Mouse (Mus musculus): ENCODE measurements around the gene Ddc. TPM values are rescaled to one million over a fixed set of nuclear protein-coding genes. Genes with fewer than 3 reads are reported as not detected.

The Ddc gene
- polyA plus RNA-seq, 1 experiment from 2014 or later = 4.7 TPM

- Histone ChIP-seq H3K4me1 (peaks cover 9% of the 10 kb centered on the region), H3K27me3 (replicated peaks) (no peaks in the 10 kb centered on the region), H3K4me2 (no peak overlapping the region), H3K27ac (replicated peaks) (no peak overlapping the region; the same call in 1 of the 2 replicates), H3K9me3 (replicated peaks) (no peaks in the 10 kb centered on the region), H3K4me3 (replicated peaks) (no peak overlapping the region), H3K9ac (replicated peaks) (no peak overlapping the region), H3K36me3 (no peaks in the 10 kb centered on the region)
- 64% methylated on average over 20 of the region's 20 CpGs for WGBS
- no peak for ATAC-seq (ENCODE audit: low FRiP score)
Observed at GRCm38 (mm10) chr11:11873023-11873908, 24.7 kb downstream of the Ddc start.

GRCm38 (mm10) chr11:11872140-11872795 lies 25.7 kb downstream of the Ddc start:
- Histone ChIP-seq H3K9ac (replicated peaks) (no peak overlapping the region), H3K9me3 (replicated peaks) (no peaks in the 10 kb centered on the region), H3K4me1 (peaks cover 14% of the 10 kb centered on the region), H3K4me3 (replicated peaks) (no peak overlapping the region), H3K27ac (replicated peaks) (no peak overlapping the region), H3K27me3 (replicated peaks) (no peaks in the 10 kb centered on the region), H3K4me2 (no peak overlapping the region), H3K36me3 (no peaks in the 10 kb centered on the region)
- WGBS = 80% methylated on average over 3 of the region's 3 CpGs
- ATAC-seq (ENCODE audit: low FRiP score) = no peak

GRCm38 (mm10) chr11:11871197-11871813 lies 26.6 kb downstream of the Ddc start:
- no peak for ATAC-seq (ENCODE audit: low FRiP score)
- peaks cover 14% of the 10 kb centered on the region for H3K4me1 ChIP-seq
- H3K27me3 ChIP-seq (replicated peaks) = no peaks in the 10 kb centered on the region
- H3K4me2 ChIP-seq = no peak overlapping the region
- no peak overlapping the region for H3K4me3 ChIP-seq (replicated peaks)
- no peaks in the 10 kb centered on the region for H3K36me3 ChIP-seq
- no peak overlapping the region for H3K27ac ChIP-seq (replicated peaks)
- WGBS = 82% methylated on average over 5 of the region's 5 CpGs
- no peaks in the 10 kb centered on the region for H3K9me3 ChIP-seq (replicated peaks)
- H3K9ac ChIP-seq (replicated peaks) = no peak overlapping the region

- peak; percentile 87 for ATAC-seq (ENCODE audit: low FRiP score)
- Histone ChIP-seq H3K27me3 (replicated peaks) (no peaks in the 10 kb centered on the region), H3K27ac (replicated peaks) (peak overlapping the region; percentile 73), H3K9ac (replicated peaks) (peak overlapping the region; percentile 40), H3K4me3 (replicated peaks) (peak overlapping the region; percentile 25), H3K4me1 (peaks cover 13% of the 10 kb centered on the region), H3K36me3 (no peaks in the 10 kb centered on the region), H3K9me3 (replicated peaks) (no peaks in the 10 kb centered on the region), H3K4me2 (peak overlapping the region; percentile 55)
- WGBS = 4% methylated on average over 14 of the region's 14 CpGs
Observed at GRCm38 (mm10) chr11:11867971-11868481, 29.9 kb downstream of the Ddc start.

GRCm38 (mm10) chr11:11866696-11867095 lies 31.2 kb downstream of the Ddc start:
- no peaks in the 10 kb centered on the region for H3K36me3 ChIP-seq
- H3K4me1 ChIP-seq = peaks cover 8% of the 10 kb centered on the region
- H3K27me3 ChIP-seq (replicated peaks) = no peaks in the 10 kb centered on the region
- H3K27ac ChIP-seq (replicated peaks) = no peak overlapping the region
- WGBS = 87% methylated on average over 5 of the region's 5 CpGs
- H3K9ac ChIP-seq (replicated peaks) = no peak overlapping the region
- ATAC-seq (ENCODE audit: low FRiP score) = no peak
- H3K4me3 ChIP-seq (replicated peaks) = no peak overlapping the region
- H3K4me2 ChIP-seq = no peak overlapping the region
- no peaks in the 10 kb centered on the region for H3K9me3 ChIP-seq (replicated peaks)

GRCm38 (mm10) chr11:11865128-11865527 lies 32.8 kb downstream of the Ddc start:
- no peak overlapping the region for H3K27ac ChIP-seq (replicated peaks)
- H3K4me3 ChIP-seq (replicated peaks) = no peak overlapping the region
- H3K9ac ChIP-seq (replicated peaks) = no peak overlapping the region
- no peaks in the 10 kb centered on the region for H3K27me3 ChIP-seq (replicated peaks)
- whole genome bisulfite sequencing = 76% methylated on average over 2 of the region's 2 CpGs
- ATAC-seq (ENCODE audit: low FRiP score) = no peak
- H3K4me1 ChIP-seq = peaks cover 8% of the 10 kb centered on the region
- no peak overlapping the region for H3K4me2 ChIP-seq
- no peaks in the 10 kb centered on the region for H3K9me3 ChIP-seq (replicated peaks)
- H3K36me3 ChIP-seq = no peaks in the 10 kb centered on the region

GRCm38 (mm10) chr11:11864446-11865101 lies 33.4 kb downstream of the Ddc start:
- H3K4me3 ChIP-seq (replicated peaks) = no peak overlapping the region
- peaks cover 8% of the 10 kb centered on the region for H3K4me1 ChIP-seq
- H3K9ac ChIP-seq (replicated peaks) = no peak overlapping the region
- WGBS = 75% methylated on average over 8 of the region's 8 CpGs
- no peaks in the 10 kb centered on the region for H3K36me3 ChIP-seq
- H3K27ac ChIP-seq (replicated peaks) = no peak overlapping the region
- no peaks in the 10 kb centered on the region for H3K9me3 ChIP-seq (replicated peaks)
- no peaks in the 10 kb centered on the region for H3K27me3 ChIP-seq (replicated peaks)
- H3K4me2 ChIP-seq = no peak overlapping the region
- no peak for ATAC-seq (ENCODE audit: low FRiP score)

GRCm38 (mm10) chr11:11862502-11862901 lies 35.4 kb downstream of the Ddc start:
- 74% methylated on average over 1 of the region's 1 CpGs for WGBS
- Histone ChIP-seq H3K27ac (replicated peaks) (no peak overlapping the region), H3K4me3 (replicated peaks) (no peak overlapping the region), H3K9me3 (replicated peaks) (no peaks in the 10 kb centered on the region), H3K9ac (replicated peaks) (no peak overlapping the region), H3K36me3 (no peaks in the 10 kb centered on the region), H3K27me3 (replicated peaks) (no peaks in the 10 kb centered on the region), H3K4me2 (no peak overlapping the region), H3K4me1 (no peaks in the 10 kb centered on the region)
- no peak; the same call in 1 of the 2 replicates for ATAC-seq (ENCODE audit: low FRiP score)

GRCm38 (mm10) chr11:11856959-11857358 lies 41.0 kb downstream of the Ddc start:
- WGBS = 98% methylated on average over 3 of the region's 3 CpGs
- Histone ChIP-seq H3K4me2 (no peak overlapping the region), H3K27me3 (replicated peaks) (no peaks in the 10 kb centered on the region), H3K9ac (replicated peaks) (no peak overlapping the region), H3K36me3 (no peaks in the 10 kb centered on the region), H3K4me1 (peaks cover 16% of the 10 kb centered on the region), H3K9me3 (replicated peaks) (no peaks in the 10 kb centered on the region), H3K4me3 (replicated peaks) (no peak overlapping the region), H3K27ac (replicated peaks) (no peak overlapping the region)
- no peak for ATAC-seq (ENCODE audit: low FRiP score)

- WGBS = 11% methylated on average over 11 of the region's 11 CpGs
- no peaks in the 10 kb centered on the region for H3K36me3 ChIP-seq
- ATAC-seq (ENCODE audit: low FRiP score) = peak; percentile 66; the same call in 1 of the 2 replicates
- H3K27ac ChIP-seq (replicated peaks) = peak overlapping the region; percentile 68
- peaks cover 20% of the 10 kb centered on the region for H3K4me1 ChIP-seq
- H3K9ac ChIP-seq (replicated peaks) = no peak overlapping the region
- no peak overlapping the region for H3K4me3 ChIP-seq (replicated peaks)
- peak overlapping the region; percentile 14; the same call in 1 of the 2 replicates for H3K4me2 ChIP-seq
- no peaks in the 10 kb centered on the region for H3K9me3 ChIP-seq (replicated peaks)
- no peaks in the 10 kb centered on the region for H3K27me3 ChIP-seq (replicated peaks)
Observed at GRCm38 (mm10) chr11:11855685-11856131, 42.2 kb downstream of the Ddc start.

GRCm38 (mm10) chr11:11855061-11855672 lies 42.8 kb downstream of the Ddc start:
- H3K27ac ChIP-seq (replicated peaks) = peak overlapping the region; percentile 68
- no peaks in the 10 kb centered on the region for H3K27me3 ChIP-seq (replicated peaks)
- H3K9me3 ChIP-seq (replicated peaks) = no peaks in the 10 kb centered on the region
- H3K9ac ChIP-seq (replicated peaks) = no peak overlapping the region
- H3K4me3 ChIP-seq (replicated peaks) = no peak overlapping the region
- H3K4me2 ChIP-seq = no peak overlapping the region
- 13% methylated on average over 6 of the region's 6 CpGs for WGBS
- no peaks in the 10 kb centered on the region for H3K36me3 ChIP-seq
- peaks cover 25% of the 10 kb centered on the region for H3K4me1 ChIP-seq
- peak; percentile 40; the same call in 1 of the 2 replicates for ATAC-seq (ENCODE audit: low FRiP score)
